Mouse (Mus musculus): ENCODE data around the gene Hist1h3a.

- no peak for TF ChIP-seq POLR2A (IDR thresholded peaks at IDR 0.05; ENCODE audit: extremely low read depth, insufficient read depth, low read length)
- TF ChIP-seq CTCF (IDR thresholded peaks at IDR 0.05; ENCODE audit: low read depth, low read length), result no peak
Observed at GRCm38 (mm10) chr13:23755000-23755399, 7.2 kb downstream of the Hist1h3a start.

Measured in liver, adult 2 months (tissue).